16 mouse cellular contexts compared by ENCODE assay signal in genomic region chr15:102473246-102473645, GRCm38 (mm10). TPM values are rescaled to one million over a fixed set of nuclear protein-coding genes. Genes with fewer than 3 reads are reported as not detected.
A peak's percentile ranks its signal among the peaks of the same experiment; 100 is the strongest.
DNase-seq lines count a peak whose midpoint lies in the region; ATAC-seq and TF ChIP-seq lines count a peak whose summit lies in the region.
"Had no signal": no experiment of that assay in that cellular context is flagged by ENCODE, and none has a peak within 500 bp of the region (broad histone marks: within the 10 kb centered on the region; RNA-seq: fewer than 3 reads in every experiment).

No protein-coding gene starts in this region.

- no peaks in the 10 kb centered on the region for H3K9me3 ChIP-seq in forebrain, embryonic 12.5 days
- H3K9me3 ChIP-seq in forebrain, embryonic 16.5 days (ENCODE audit: control insufficient read depth, low read length) = no peaks in the 10 kb centered on the region; the same call in 1 of the 2 replicates
- no peaks in the 10 kb centered on the region for H3K9me3 ChIP-seq in hindbrain, embryonic 13.5 days
- H3K9me3 ChIP-seq in hindbrain, postnatal 0 days (ENCODE audit: low read length) = peaks cover 2% of the 10 kb centered on the region; the same call in 1 of the 2 replicates
- peaks cover 5% of the 10 kb centered on the region for H3K9me3 ChIP-seq in CH12.LX (replicated peaks; ENCODE audit: low read length)

- TF ChIP-seq POLR2A in CH12.LX (IDR thresholded peaks at IDR 0.05; ENCODE audit: low read depth, low read length) = no peak
- no peak for TF ChIP-seq POLR2A in embryonic fibroblast, embryonic 13.5 days (IDR thresholded peaks at IDR 0.05; ENCODE audit: low read depth, low read length)

- no peaks in the 10 kb centered on the region for H3K27me3 ChIP-seq in forebrain, embryonic 12.5 days
- H3K27me3 ChIP-seq in forebrain, embryonic 16.5 days (replicated peaks; ENCODE audit: control insufficient read depth, insufficient read depth, low read length) = no peaks in the 10 kb centered on the region
- no peaks in the 10 kb centered on the region for H3K27me3 ChIP-seq in hindbrain, embryonic 13.5 days
- no peaks in the 10 kb centered on the region for H3K27me3 ChIP-seq in hindbrain, postnatal 0 days (ENCODE audit: insufficient read depth, low read length)
- no peaks in the 10 kb centered on the region for H3K27me3 ChIP-seq in CH12.LX (replicated peaks)
- H3K27me3 ChIP-seq: midbrain, embryonic 12.5 days had no signal

- 79% methylated on average over 2 of the region's 2 CpGs for WGBS in forebrain, embryonic 12.5 days
- 73% methylated on average over 2 of the region's 2 CpGs for WGBS in forebrain, embryonic 16.5 days
- WGBS in hindbrain, embryonic 13.5 days = 84% methylated on average over 2 of the region's 2 CpGs
- 57% methylated on average over 2 of the region's 2 CpGs for WGBS in hindbrain, postnatal 0 days

- peaks cover 12% of the 10 kb centered on the region for H3K4me1 ChIP-seq in forebrain, embryonic 12.5 days
- peaks cover 9% of the 10 kb centered on the region for H3K4me1 ChIP-seq in forebrain, embryonic 16.5 days (replicated peaks; ENCODE audit: control insufficient read depth, insufficient read depth, low read length)
- H3K4me1 ChIP-seq in hindbrain, embryonic 13.5 days (replicated peaks) = peaks cover 17% of the 10 kb centered on the region
- peaks cover 6% of the 10 kb centered on the region; the same call in 1 of the 2 replicates for H3K4me1 ChIP-seq in hindbrain, postnatal 0 days (ENCODE audit: insufficient read depth, low read length)
- peaks cover 3 to 26% of the 10 kb centered on the region in 2 experiments for H3K4me1 ChIP-seq in CH12.LX (ENCODE audit: control insufficient read depth in 1 of 2, insufficient read depth in 2 of 2)
- H3K4me1 ChIP-seq in embryonic fibroblast, embryonic 13.5 days (ENCODE audit: control insufficient read depth, insufficient read depth, low read length) = peaks cover 5% of the 10 kb centered on the region

- in situ Hi-C loops in CH12.LX (cut with MboI; ENCODE audit: low pct_ligation_motif_present, low pct_unique_long_range_greater_than_20kb, low sequenced_read_pairs) = no loop called here

- peaks cover 43% of the 10 kb centered on the region for H3K36me3 ChIP-seq in forebrain, embryonic 12.5 days (replicated peaks)
- peaks cover 28% of the 10 kb centered on the region for H3K36me3 ChIP-seq in forebrain, embryonic 16.5 days (ENCODE audit: control insufficient read depth, insufficient read depth)
- H3K36me3 ChIP-seq in hindbrain, embryonic 13.5 days = peaks cover 46% of the 10 kb centered on the region
- H3K36me3 ChIP-seq in hindbrain, postnatal 0 days (ENCODE audit: insufficient read depth, low read length) = peaks cover 29% of the 10 kb centered on the region
- H3K36me3 ChIP-seq in CH12.LX (replicated peaks in 1 of 2; ENCODE audit: control insufficient read depth in 1 of 2, insufficient read depth in 1 of 2, low read length in 1 of 2) = peaks cover 37 to 66% of the 10 kb centered on the region in 2 experiments

- H3K4me3 ChIP-seq in forebrain, embryonic 12.5 days (replicated peaks) = no peak overlapping the region
- no peak overlapping the region for H3K4me3 ChIP-seq in forebrain, embryonic 16.5 days (replicated peaks; ENCODE audit: low read length)
- no peak overlapping the region for H3K4me3 ChIP-seq in hindbrain, embryonic 13.5 days
- no peak overlapping the region for H3K4me3 ChIP-seq in hindbrain, postnatal 0 days (ENCODE audit: low read length)
- H3K4me3 ChIP-seq in CH12.LX (replicated peaks in 1 of 3; ENCODE audit: low read depth in 2 of 3, low read length in 2 of 3, poor library complexity in 1 of 3) = peak overlapping the region in 1 of 3 experiments; percentile 0
- peak overlapping the region; percentile 21; the same call in 1 of the 2 replicates for H3K4me3 ChIP-seq in embryonic fibroblast, embryonic 13.5 days (ENCODE audit: insufficient read depth, low read length)
- H3K4me3 ChIP-seq: midbrain, embryonic 12.5 days had no signal

- no peak for TF ChIP-seq CTCF in hindbrain, postnatal 0 days (IDR thresholded peaks at IDR 0.05; ENCODE audit: low read depth)
- TF ChIP-seq CTCF in CH12.LX (conservative IDR thresholded peaks at IDR 0.05 in 1 of 2, IDR thresholded peaks at IDR 0.05 in 1 of 2; ENCODE audit: low read depth in 2 of 2, low read length in 2 of 2) = no peak
- no peak for TF ChIP-seq CTCF in embryonic fibroblast, embryonic 13.5 days (IDR thresholded peaks at IDR 0.05; ENCODE audit: borderline replicate concordance, insufficient read depth, low read length)

- TF ChIP-seq RAD21 in CH12.LX (IDR thresholded peaks at IDR 0.05; ENCODE audit: low read depth, low read length) = no peak

- no peak overlapping the region for H3K27ac ChIP-seq in forebrain, embryonic 12.5 days
- H3K27ac ChIP-seq in forebrain, embryonic 16.5 days (ENCODE audit: low read length) = no peak overlapping the region
- H3K27ac ChIP-seq in hindbrain, embryonic 13.5 days = no peak overlapping the region
- no peak overlapping the region for H3K27ac ChIP-seq in hindbrain, postnatal 0 days
- H3K27ac ChIP-seq in CH12.LX (ENCODE audit: insufficient read depth, low read depth) = no peak overlapping the region
- H3K27ac ChIP-seq in embryonic fibroblast, embryonic 13.5 days (ENCODE audit: insufficient read depth, low read length) = no peak overlapping the region
- H3K27ac ChIP-seq: midbrain, embryonic 12.5 days had no signal

- no peak for ATAC-seq in forebrain, embryonic 12.5 days (ENCODE audit: low FRiP score)
- no peak for ATAC-seq in forebrain, embryonic 16.5 days
- no peak for ATAC-seq in hindbrain, embryonic 13.5 days (ENCODE audit: low FRiP score)
- no peak for ATAC-seq in hindbrain, postnatal 0 days
- no peak for ATAC-seq in activated CD4-positive, CD25-positive, alpha-beta regulatory T cell, adult 4 months

- no peak for DNase-seq in hindbrain, postnatal 0 days (ENCODE audit: low spot score)
- no peak for DNase-seq in CH12.LX (ENCODE audit: extremely low read depth)
- DNase-seq in layer of hippocampus, adult 18-20 months (ENCODE audit: low spot score in 2 of 2) = no peak
- DNase-seq: adrenal gland, postnatal 25 days; cerebellum, adult 8-10 months; kidney, postnatal 25 days; lung, adult 18-20 months had no signal

- H3K9ac ChIP-seq in forebrain, embryonic 12.5 days = no peak overlapping the region
- no peak overlapping the region for H3K9ac ChIP-seq in forebrain, embryonic 16.5 days (replicated peaks; ENCODE audit: low read depth, low read length)
- H3K9ac ChIP-seq in hindbrain, embryonic 13.5 days = peak overlapping the region; percentile 53
- no peak overlapping the region for H3K9ac ChIP-seq in hindbrain, postnatal 0 days (replicated peaks; ENCODE audit: low read length)
- peak overlapping the region; percentile 100; the same call in 1 of the 2 replicates for H3K9ac ChIP-seq in CH12.LX (ENCODE audit: insufficient read depth, low read depth)
- H3K9ac ChIP-seq: midbrain, embryonic 12.5 days had no signal

- H3K4me2 ChIP-seq in forebrain, embryonic 12.5 days = peak overlapping the region; percentile 19; the same call in 1 of the 2 replicates
- H3K4me2 ChIP-seq in forebrain, embryonic 16.5 days (ENCODE audit: low read length) = no peak overlapping the region
- peak overlapping the region; percentile 15; the same call in 1 of the 2 replicates for H3K4me2 ChIP-seq in hindbrain, embryonic 13.5 days
- no peak overlapping the region for H3K4me2 ChIP-seq in hindbrain, postnatal 0 days (ENCODE audit: low read depth, low read length)
- peak overlapping the region; percentile 44 for H3K4me2 ChIP-seq in CH12.LX (ENCODE audit: insufficient read depth, low read depth, poor library complexity, severe bottlenecking)
- H3K4me2 ChIP-seq: midbrain, embryonic 12.5 days had no signal

- dilution Hi-C loops in CH12.LX (cut with MboI; ENCODE audit: extremely low pct_ligation_motif_present, extremely low pct_unique_long_range_greater_than_20kb, low sequenced_read_pairs) = no loop called here

- no peak for TF ChIP-seq EP300 in CH12.LX (IDR thresholded peaks at IDR 0.05; ENCODE audit: low read length)

- peaks cover 70% of the 10 kb centered on the region for H3K79me2 ChIP-seq in CH12.LX (replicated peaks; ENCODE audit: control insufficient read depth, extremely low read depth, insufficient read depth, poor library complexity, severe bottlenecking)

RNA-seq across cellular contexts. Expression of gene Pcbp2, which starts 2.9 kb away (rescaled TPM):
- polyA plus RNA-seq in forebrain, embryonic 12.5 days (2016; fragmentation: Nextera tagmentation; extraction: Ambion mirVana) = 191 and 192 TPM in 2 replicates
- 144 and 149 TPM in 2 replicates for polyA plus RNA-seq in forebrain, embryonic 16.5 days (2015; fragmentation: Nextera tagmentation; extraction: Ambion mirVana)
- polyA plus RNA-seq in hindbrain, embryonic 13.5 days (2015; fragmentation: Nextera tagmentation; extraction: Ambion mirVana) = 148 and 150 TPM in 2 replicates
- total RNA-seq in hindbrain, postnatal 0 days (2014; rRNA removed) = 151 and 157 TPM in 2 replicates
- 104 TPM in 2 replicates for polyA plus RNA-seq in hindbrain, postnatal 0 days (2015; fragmentation: Nextera tagmentation; extraction: Ambion mirVana)
- total RNA-seq in CH12.LX (2012; rRNA removed) (263 and 281 TPM in 2 replicates), CH12.LX (2014; rRNA removed) (308 and 379 TPM in 2 replicates)
- polyA plus RNA-seq in CH12.LX (2012; ENCODE audit: insufficient read length, low read depth) = 1,350 and 1,545 TPM in 2 replicates
- 653 and 702 TPM in 2 replicates for polyA plus RNA-seq in embryonic fibroblast, embryonic 13.5 days (2011; ENCODE audit: insufficient read length, low read depth, missing spikeins)
- polyA plus RNA-seq in activated CD4-positive, CD25-positive, alpha-beta regulatory T cell, adult 4 months (2017; shearing (Covaris generic)) = 100 to 1,000 TPM; 208 to 220 TPM
- 100 to 1,000 TPM; 495 to 508 TPM for total RNA-seq in layer of hippocampus, adult 18-20 months (2021)

RNA-seq across cellular contexts. Expression of gene Prr13, which starts 14.4 kb away (rescaled TPM):
- 82.9 and 86.9 TPM in 2 replicates for polyA plus RNA-seq in forebrain, embryonic 12.5 days (2016; fragmentation: Nextera tagmentation; extraction: Ambion mirVana)
- 79.0 and 80.9 TPM in 2 replicates for polyA plus RNA-seq in forebrain, embryonic 16.5 days (2015; fragmentation: Nextera tagmentation; extraction: Ambion mirVana)
- 107 and 109 TPM in 2 replicates for polyA plus RNA-seq in hindbrain, embryonic 13.5 days (2015; fragmentation: Nextera tagmentation; extraction: Ambion mirVana)
- 27.4 and 28.0 TPM in 2 replicates for total RNA-seq in hindbrain, postnatal 0 days (2014; rRNA removed)
- polyA plus RNA-seq in hindbrain, postnatal 0 days (2015; fragmentation: Nextera tagmentation; extraction: Ambion mirVana) = 90.4 and 95.1 TPM in 2 replicates
- 34.5 and 36.4 TPM in 2 replicates for total RNA-seq in CH12.LX (2012; rRNA removed)
- total RNA-seq in CH12.LX (2014; rRNA removed) = 26.1 and 32.2 TPM in 2 replicates
- 94.8 and 131 TPM in 2 replicates for polyA plus RNA-seq in CH12.LX (2012; ENCODE audit: insufficient read length, low read depth)
- polyA plus RNA-seq in embryonic fibroblast, embryonic 13.5 days (2011; ENCODE audit: insufficient read length, low read depth, missing spikeins) = 127 and 155 TPM in 2 replicates
- 1,000 to 10,000 TPM; 1,157 to 1,321 TPM for polyA plus RNA-seq in activated CD4-positive, CD25-positive, alpha-beta regulatory T cell, adult 4 months (2017; shearing (Covaris generic))
- 10 to 100 TPM; 45.0 to 49.1 TPM for total RNA-seq in layer of hippocampus, adult 18-20 months (2021)

RNA-seq across cellular contexts. Expression of gene Amhr2, which starts 28.1 kb away (rescaled TPM):
- polyA plus RNA-seq in forebrain, embryonic 12.5 days (2016; fragmentation: Nextera tagmentation; extraction: Ambion mirVana) = 0.22 TPM in 2 replicates
- 0.32 and 0.58 TPM in 2 replicates for polyA plus RNA-seq in forebrain, embryonic 16.5 days (2015; fragmentation: Nextera tagmentation; extraction: Ambion mirVana)
- polyA plus RNA-seq in hindbrain, embryonic 13.5 days (2015; fragmentation: Nextera tagmentation; extraction: Ambion mirVana) = 0.14 and 0.40 TPM in 2 replicates
- 0.16 TPM in 1 of 2 replicates, not detected in the other for total RNA-seq in hindbrain, postnatal 0 days (2014; rRNA removed)
- polyA plus RNA-seq in hindbrain, postnatal 0 days (2015; fragmentation: Nextera tagmentation; extraction: Ambion mirVana) = 0.36 and 0.62 TPM in 2 replicates
- not detected in 2 replicates for total RNA-seq in CH12.LX (2012; rRNA removed)
- total RNA-seq in CH12.LX (2014; rRNA removed) = not detected in 2 replicates
- not detected in 2 replicates for polyA plus RNA-seq in CH12.LX (2012; ENCODE audit: insufficient read length, low read depth)
- not detected in 2 replicates for polyA plus RNA-seq in embryonic fibroblast, embryonic 13.5 days (2011; ENCODE audit: insufficient read length, low read depth, missing spikeins)
- not detected for polyA plus RNA-seq in activated CD4-positive, CD25-positive, alpha-beta regulatory T cell, adult 4 months (2017; shearing (Covaris generic))
- total RNA-seq in layer of hippocampus, adult 18-20 months (2021) = 1 to 10 TPM; 1.0 to 1.8 TPM
- total RNA-seq: hematopoietic stem cell, adult 5-6 weeks had no signal
- polyA plus RNA-seq: embryonic facial prominence, embryonic 11.5 days; midbrain, embryonic 12.5 days had no signal

RNA-seq across cellular contexts. Expression of gene Gm10337, which starts 30.3 kb away (rescaled TPM):
- polyA plus RNA-seq in forebrain, embryonic 12.5 days (2016; fragmentation: Nextera tagmentation; extraction: Ambion mirVana) = 3.9 and 7.9 TPM in 2 replicates
- polyA plus RNA-seq in forebrain, embryonic 16.5 days (2015; fragmentation: Nextera tagmentation; extraction: Ambion mirVana) = 17.3 and 22.2 TPM in 2 replicates
- 6.3 and 17.2 TPM in 2 replicates for polyA plus RNA-seq in hindbrain, embryonic 13.5 days (2015; fragmentation: Nextera tagmentation; extraction: Ambion mirVana)
- total RNA-seq in hindbrain, postnatal 0 days (2014; rRNA removed) = not detected in 2 replicates
- 2.7 and 7.3 TPM in 2 replicates for polyA plus RNA-seq in hindbrain, postnatal 0 days (2015; fragmentation: Nextera tagmentation; extraction: Ambion mirVana)
- total RNA-seq in CH12.LX (2012; rRNA removed) (not detected in 2 replicates), CH12.LX (2014; rRNA removed) (not detected in 2 replicates)
- polyA plus RNA-seq in CH12.LX (2012; ENCODE audit: insufficient read length, low read depth) = not detected in 2 replicates
- polyA plus RNA-seq in embryonic fibroblast, embryonic 13.5 days (2011; ENCODE audit: insufficient read length, low read depth, missing spikeins) = not detected in 2 replicates
- not detected for polyA plus RNA-seq in activated CD4-positive, CD25-positive, alpha-beta regulatory T cell, adult 4 months (2017; shearing (Covaris generic))
- total RNA-seq in layer of hippocampus, adult 18-20 months (2021) = not detected
- total RNA-seq: adrenal gland, postnatal 25 days; hematopoietic stem cell, adult 5-6 weeks; left cerebral cortex, adult 18-20 months had no signal
- polyA plus RNA-seq: embryonic facial prominence, embryonic 11.5 days had no signal

RNA-seq across cellular contexts. Expression of gene Map3k12, which starts 43.6 kb away (rescaled TPM):
- 39.4 and 40.1 TPM in 2 replicates for polyA plus RNA-seq in forebrain, embryonic 12.5 days (2016; fragmentation: Nextera tagmentation; extraction: Ambion mirVana)
- 58.7 and 69.5 TPM in 2 replicates for polyA plus RNA-seq in forebrain, embryonic 16.5 days (2015; fragmentation: Nextera tagmentation; extraction: Ambion mirVana)
- 48.9 and 49.6 TPM in 2 replicates for polyA plus RNA-seq in hindbrain, embryonic 13.5 days (2015; fragmentation: Nextera tagmentation; extraction: Ambion mirVana)
- total RNA-seq in hindbrain, postnatal 0 days (2014; rRNA removed) = 68.2 and 86.1 TPM in 2 replicates
- 41.2 and 42.0 TPM in 2 replicates for polyA plus RNA-seq in hindbrain, postnatal 0 days (2015; fragmentation: Nextera tagmentation; extraction: Ambion mirVana)
- total RNA-seq in CH12.LX (2012; rRNA removed) = 2.8 and 3.0 TPM in 2 replicates
- 1.4 and 1.5 TPM in 2 replicates for total RNA-seq in CH12.LX (2014; rRNA removed)
- polyA plus RNA-seq in CH12.LX (2012; ENCODE audit: insufficient read length, low read depth) = 2.3 and 3.0 TPM in 2 replicates
- 19.1 and 20.9 TPM in 2 replicates for polyA plus RNA-seq in embryonic fibroblast, embryonic 13.5 days (2011; ENCODE audit: insufficient read length, low read depth, missing spikeins)
- polyA plus RNA-seq in activated CD4-positive, CD25-positive, alpha-beta regulatory T cell, adult 4 months (2017; shearing (Covaris generic)) = 1 to 10 TPM; 5.5 to 6.2 TPM
- 10 to 100 TPM; 88.1 to 90.2 TPM for total RNA-seq in layer of hippocampus, adult 18-20 months (2021)

Comparison
In these comparisons a context has a peak if more than half of its experiments do, and no peak if none do; other contexts are left out.
1. H3K4me2 ChIP-seq: peak in forebrain, embryonic 12.5 days (single experiment), hindbrain, embryonic 13.5 days (single experiment) and CH12.LX (single experiment); none in forebrain, embryonic 16.5 days (single experiment) and hindbrain, postnatal 0 days (single experiment).
2. H3K9ac ChIP-seq: peak in hindbrain, embryonic 13.5 days (single experiment) and CH12.LX (single experiment); none in forebrain, embryonic 12.5 days (single experiment), forebrain, embryonic 16.5 days (single experiment) and hindbrain, postnatal 0 days (single experiment).